Mouse (Mus musculus) CH12.LX (cell line): ENCODE data around the gene S100a14.

Source experiments
- CTCF ChIP-seq, 2 experiments: IDR thresholded peaks in 1 of 2; conservative IDR thresholded peaks in 1 of 2; 2 replicates each; pipeline ENCODE4 v1.5.1; 2011 to 2012; ENCODE audit warnings: low read depth in 2 of 2, low read length in 2 of 2, improper control_type of control experiment in 1 of 2, inconsistent platforms in 1 of 2, mild to moderate bottlenecking in 1 of 2, moderate library complexity in 1 of 2
- EP300 ChIP-seq: IDR thresholded peaks from 2 replicates; pipeline ENCODE4 v1.6.1; 2011; ENCODE audit warnings: low read length, improper control_type of control experiment
- MAFK ChIP-seq: IDR thresholded peaks from 2 replicates; pipeline ENCODE4 v1.6.1; 2011; ENCODE audit warnings: low read length, improper control_type of control experiment; ENCODE audit not compliant: insufficient replicate concordance
- POLR2A ChIP-seq: IDR thresholded peaks from 2 replicates; pipeline ENCODE4 v1.6.1; 2011; ENCODE audit warnings: low read depth, mild to moderate bottlenecking, improper control_type of control experiment, low read length
- UBTF ChIP-seq: IDR thresholded peaks from 2 replicates; pipeline ENCODE4 v1.6.1; 2012; ENCODE audit warnings: low read depth, mild to moderate bottlenecking, inconsistent platforms, low read length, improper control_type of control experiment, moderate library complexity

GRCm38 (mm10) chr3:90512276-90512675 is 14.4 kb upstream of the S100a14 start:
- TF ChIP-seq POLR2A (no peak), CTCF (conservative IDR thresholded peaks at IDR 0.05 in 1 of 2, IDR thresholded peaks at IDR 0.05 in 1 of 2; ENCODE audit: low read depth in 2 of 2, low read length in 2 of 2) (no peak), MAFK (no peak), UBTF (no peak), EP300 (no peak)
